In genomic region chr5:34654881-34655280, GRCm38 (mm10) we compare ENCODE assay signal across 13 mouse cellular contexts.
"Had no signal": no experiment of that assay in that cellular context is flagged by ENCODE, and none has a peak within 500 bp of the region (broad histone marks: within the 10 kb centered on the region; RNA-seq: fewer than 3 reads in every experiment).

No protein-coding gene starts in this region.

- H3K4me2 ChIP-seq: limb, embryonic 13.5 days; lung, embryonic 15.5 days; neural tube, embryonic 13.5 days had no signal

- H3K9me3 ChIP-seq: limb, embryonic 13.5 days; lung, embryonic 15.5 days; neural tube, embryonic 13.5 days had no signal

- DNase-seq: kidney, adult 11 months; kidney, adult 9 months; kidney, postnatal 10 days; left cerebral cortex, postnatal 4 days; lung, postnatal 14 days; retina, postnatal 1 day; right cerebral cortex, postnatal 25 days; thymus, adult 18-20 months; thymus, postnatal 14 days had no signal

- H3K27ac ChIP-seq: limb, embryonic 13.5 days; lung, embryonic 15.5 days; neural tube, embryonic 13.5 days had no signal

- H3K4me3 ChIP-seq: limb, embryonic 13.5 days; lung, embryonic 15.5 days; neural tube, embryonic 13.5 days had no signal

- H3K27me3 ChIP-seq: limb, embryonic 13.5 days; lung, embryonic 15.5 days; neural tube, embryonic 13.5 days had no signal

- H3K9ac ChIP-seq: limb, embryonic 13.5 days; lung, embryonic 15.5 days; neural tube, embryonic 13.5 days had no signal

- ATAC-seq: midbrain, embryonic 16.5 days had no signal
